Mouse (Mus musculus): Measurements from ENCODE around the gene Rps16.

The Rps16 gene

DNA sequence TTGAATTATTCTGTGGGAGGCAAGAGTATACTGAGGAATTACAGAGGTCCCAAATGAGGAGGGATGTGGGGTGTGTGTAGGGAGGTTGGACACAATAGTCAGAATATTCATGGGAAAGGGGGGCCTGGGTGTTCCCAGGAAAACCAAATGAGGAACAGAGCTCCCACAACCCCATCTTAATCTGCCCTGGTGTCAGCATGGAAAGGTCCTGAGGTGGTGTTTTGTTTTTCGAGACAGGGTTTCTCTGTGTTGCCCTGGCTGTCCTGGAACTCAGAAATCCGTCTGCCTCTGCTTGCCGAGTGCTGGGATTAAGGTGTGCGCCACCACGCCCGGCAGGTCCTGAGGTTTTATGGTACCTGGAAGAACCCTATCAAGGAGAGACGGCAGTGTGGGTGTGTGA, 8.0 kb downstream of the Rps16 start:
- peaks cover 16% of the 10 kb centered on the region for H3K36me3 ChIP-seq (ENCODE audit: control insufficient read depth, insufficient read depth, low read length, poor library complexity, severe bottlenecking)
- no peaks in the 10 kb centered on the region for H3K27me3 ChIP-seq (ENCODE audit: control insufficient read depth, insufficient read depth, low read length, poor library complexity, severe bottlenecking)
- no peak for DNase-seq (ENCODE audit: low read depth, low spot score)

DNA sequence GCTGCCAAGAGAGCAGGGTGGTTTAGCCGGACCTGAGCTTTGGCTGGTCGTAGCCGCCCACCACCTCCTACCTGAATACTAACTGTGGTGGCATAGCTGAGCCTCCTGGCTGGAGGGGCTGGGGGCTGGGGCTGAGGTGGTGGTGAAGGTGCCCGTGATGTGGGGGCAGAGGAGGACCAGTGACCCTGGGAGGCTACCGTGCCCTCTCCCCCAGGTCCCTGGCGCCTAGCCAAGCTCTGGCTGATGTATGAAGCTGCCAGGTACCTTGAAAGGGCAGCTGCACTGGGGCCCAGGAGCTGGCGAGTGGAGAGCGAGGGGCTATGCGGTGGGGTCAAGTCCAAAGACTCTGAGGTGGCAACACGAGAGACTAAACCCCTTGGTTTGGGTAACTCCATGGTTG, 9.4 kb downstream of the Rps16 start:
- H3K27me3 ChIP-seq (ENCODE audit: control insufficient read depth, insufficient read depth, low read length, poor library complexity, severe bottlenecking): no peaks in the 10 kb centered on the region
- DNase-seq (ENCODE audit: low read depth, low spot score): no peak
- H3K36me3 ChIP-seq (ENCODE audit: control insufficient read depth, insufficient read depth, low read length, poor library complexity, severe bottlenecking): peaks cover 15% of the 10 kb centered on the region

DNA sequence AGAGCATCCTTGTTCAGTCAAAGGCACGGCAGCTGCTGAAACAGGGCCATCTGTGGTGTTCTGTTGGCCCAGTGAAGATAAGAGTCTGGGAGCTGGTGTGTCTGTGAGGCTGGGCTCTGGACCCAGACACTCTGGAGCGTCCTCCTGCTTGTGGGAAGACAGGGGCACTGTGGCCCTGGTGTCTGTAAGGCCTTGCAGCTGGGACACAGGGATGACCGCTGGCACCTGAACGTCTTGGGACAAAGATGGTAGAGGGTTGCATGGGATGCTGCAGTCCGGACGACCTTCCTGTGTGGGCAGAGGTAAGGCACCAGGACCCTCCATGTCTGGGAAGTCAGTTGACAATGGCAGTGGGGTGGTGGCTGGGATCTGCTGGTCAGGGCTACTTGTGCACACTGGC, 9.8 kb downstream of the Rps16 start:
- Histone ChIP-seq H3K36me3 (ENCODE audit: control insufficient read depth, insufficient read depth, low read length, poor library complexity, severe bottlenecking) (peaks cover 17% of the 10 kb centered on the region), H3K27me3 (ENCODE audit: control insufficient read depth, insufficient read depth, low read length, poor library complexity, severe bottlenecking) (no peaks in the 10 kb centered on the region)
- no peak for DNase-seq (ENCODE audit: low read depth, low spot score)

DNA sequence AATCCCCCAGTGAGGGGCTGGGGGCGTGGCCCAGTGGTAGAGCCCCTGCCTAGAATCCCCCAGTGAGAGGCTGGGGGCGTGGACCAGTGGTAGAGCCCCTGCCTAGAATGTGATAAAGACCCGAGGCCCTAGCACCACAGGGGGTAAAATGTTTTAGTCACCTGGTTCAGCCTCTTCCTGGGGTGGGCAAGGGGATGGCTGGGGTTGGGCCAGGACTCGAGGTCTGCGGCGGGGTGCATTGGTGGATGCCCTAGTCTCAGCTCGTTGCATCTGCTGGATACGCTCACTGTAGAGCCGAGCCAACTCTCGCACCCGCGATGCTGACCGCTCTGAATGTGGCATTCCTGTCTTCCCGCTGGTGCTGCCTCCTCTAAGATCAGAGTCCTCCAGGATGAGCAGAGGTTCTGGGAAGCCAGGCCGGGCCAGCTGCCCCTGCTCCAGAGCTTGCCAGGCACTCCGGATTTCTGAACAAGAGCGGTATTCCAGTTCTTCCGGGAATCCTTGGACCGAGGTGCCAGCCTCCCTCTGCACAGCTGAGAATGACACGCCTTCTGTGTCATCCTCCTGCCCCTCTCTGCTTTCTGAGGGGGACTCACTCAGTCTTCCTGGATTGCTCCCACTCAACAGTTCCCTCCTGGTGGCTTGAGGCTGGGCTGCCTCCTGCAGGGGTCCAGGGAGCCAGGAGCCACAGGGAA, 11.3 kb downstream of the Rps16 start:
- Histone ChIP-seq H3K36me3 (ENCODE audit: control insufficient read depth, insufficient read depth, low read length, poor library complexity, severe bottlenecking) (peaks cover 18% of the 10 kb centered on the region), H3K27me3 (ENCODE audit: control insufficient read depth, insufficient read depth, low read length, poor library complexity, severe bottlenecking) (no peaks in the 10 kb centered on the region)
- DNase-seq (ENCODE audit: low read depth, low spot score): no peak

DNA sequence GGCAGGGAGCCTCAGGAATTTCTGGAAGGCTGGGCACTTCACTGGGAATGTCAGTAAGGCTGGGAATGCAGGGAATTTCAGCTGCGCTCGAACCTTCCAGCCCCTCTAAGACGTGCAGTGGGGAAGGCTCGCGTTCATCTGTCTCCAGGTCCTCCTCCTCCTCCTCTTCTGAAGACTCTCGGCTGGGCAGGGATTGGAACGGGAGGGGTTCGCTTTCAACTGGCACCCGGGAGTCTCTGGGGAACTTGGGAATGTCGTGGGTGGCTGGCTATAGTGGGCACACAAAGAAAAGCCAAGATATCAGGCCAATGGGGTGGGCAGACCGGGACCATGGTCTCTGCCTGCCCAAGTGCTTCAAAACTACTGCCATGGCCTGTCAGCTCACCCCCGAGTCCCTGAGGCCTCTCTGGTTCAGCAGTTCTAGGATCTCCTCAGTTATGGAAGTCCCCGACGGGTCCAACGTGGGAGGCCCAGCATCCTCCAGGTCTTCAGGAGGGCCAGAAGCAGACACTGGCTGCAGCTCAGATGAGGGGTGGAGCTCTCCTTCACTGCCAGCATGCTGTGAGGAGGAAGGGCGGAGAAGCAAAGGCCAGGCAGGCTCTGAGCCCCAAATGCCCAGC, 12.1 kb downstream of the Rps16 start:
- no peak for DNase-seq (ENCODE audit: low read depth, low spot score)
- Histone ChIP-seq H3K36me3 (ENCODE audit: control insufficient read depth, insufficient read depth, low read length, poor library complexity, severe bottlenecking) (peaks cover 18% of the 10 kb centered on the region), H3K27me3 (ENCODE audit: control insufficient read depth, insufficient read depth, low read length, poor library complexity, severe bottlenecking) (no peaks in the 10 kb centered on the region)

DNA sequence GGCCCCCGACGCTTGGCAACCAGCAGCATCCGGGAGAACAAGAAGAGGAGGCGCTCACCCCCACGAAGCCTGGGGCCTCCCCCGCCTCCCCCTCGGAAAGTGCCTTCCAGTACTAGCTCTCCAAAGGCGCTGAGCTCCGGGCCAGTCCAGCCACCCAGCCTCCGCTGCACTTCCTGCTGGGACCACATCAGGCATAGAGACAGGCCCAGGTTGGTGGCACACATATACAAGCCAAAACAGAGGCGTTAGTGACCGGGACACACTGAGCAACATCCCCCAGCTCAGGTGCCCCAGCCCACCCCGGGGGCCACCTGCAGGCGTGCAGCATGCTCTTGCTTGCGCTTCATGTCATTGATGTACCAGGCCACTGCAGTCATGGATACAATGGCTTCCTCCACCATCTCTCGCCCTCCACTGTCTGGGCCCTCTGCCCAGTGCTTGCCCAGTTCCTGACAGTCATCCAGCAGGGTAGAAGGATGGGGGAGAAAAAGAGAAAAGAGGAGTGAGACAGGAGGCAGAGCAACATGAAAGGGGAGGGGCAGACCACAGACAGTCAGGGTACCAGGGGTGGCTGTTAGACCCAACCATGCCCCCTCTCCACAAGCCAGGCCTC, 17.3 kb downstream of the Rps16 start:
- Histone ChIP-seq H3K27me3 (ENCODE audit: control insufficient read depth, insufficient read depth, low read length, poor library complexity, severe bottlenecking) (no peaks in the 10 kb centered on the region), H3K36me3 (ENCODE audit: control insufficient read depth, insufficient read depth, low read length, poor library complexity, severe bottlenecking) (peaks cover 8% of the 10 kb centered on the region)
- no peak for DNase-seq (ENCODE audit: low read depth, low spot score)

DNA sequence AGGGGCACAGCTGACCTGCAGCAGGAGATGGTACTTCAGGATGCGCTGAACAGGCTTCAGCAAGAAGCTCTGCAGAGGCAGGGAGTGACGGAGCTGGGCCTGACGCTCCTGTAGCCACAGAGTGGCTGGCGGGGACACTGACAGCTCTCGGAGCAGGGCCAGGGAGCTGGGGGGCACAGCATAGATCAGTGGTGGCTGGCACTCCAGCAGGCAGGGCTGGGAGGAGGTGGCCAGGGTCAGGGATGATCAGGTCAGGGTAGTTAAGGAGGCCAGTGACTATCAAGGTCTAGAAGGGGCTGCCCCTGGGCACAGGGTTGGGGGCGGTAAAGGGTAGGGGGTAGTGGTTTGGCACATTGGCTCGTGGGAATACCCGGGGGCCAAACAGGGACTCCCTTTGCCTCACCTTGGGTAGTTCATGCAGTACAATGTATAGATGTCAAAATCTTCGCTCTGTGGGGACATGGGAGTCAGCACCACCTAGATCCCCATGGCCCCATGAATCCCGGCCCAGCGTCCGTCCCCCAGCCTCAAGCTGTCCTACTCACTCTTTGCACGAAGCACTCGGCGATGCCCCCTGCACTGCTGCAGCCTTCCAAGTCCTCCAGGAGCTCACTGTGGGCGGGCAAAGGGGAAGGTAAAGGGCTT, 17.9 kb downstream of the Rps16 start:
- Histone ChIP-seq H3K27me3 (ENCODE audit: control insufficient read depth, insufficient read depth, low read length, poor library complexity, severe bottlenecking) (no peaks in the 10 kb centered on the region), H3K36me3 (ENCODE audit: control insufficient read depth, insufficient read depth, low read length, poor library complexity, severe bottlenecking) (peaks cover 8% of the 10 kb centered on the region)
- DNase-seq (ENCODE audit: low read depth, low spot score): no peak

DNA sequence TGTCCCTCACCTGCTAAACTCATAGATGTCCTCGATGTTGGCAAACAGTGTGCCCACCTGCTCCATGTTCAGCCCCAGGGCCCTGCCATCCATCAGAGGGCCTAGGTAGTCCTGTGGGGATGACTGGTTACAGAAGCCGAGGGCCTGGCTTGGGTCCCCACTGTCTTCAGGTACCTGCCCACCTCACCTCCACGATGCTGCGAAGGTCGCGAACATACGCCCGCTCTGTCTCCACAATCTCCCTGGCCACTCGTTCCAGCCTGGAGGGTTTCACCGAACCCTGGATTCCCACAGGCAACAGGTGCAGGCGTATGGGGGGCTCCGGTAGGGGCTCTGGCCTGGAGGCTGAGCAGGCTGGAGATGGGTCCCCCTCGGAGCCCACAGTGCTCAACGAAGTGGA, 19.6 kb downstream of the Rps16 start:
- Histone ChIP-seq H3K27me3 (ENCODE audit: control insufficient read depth, insufficient read depth, low read length, poor library complexity, severe bottlenecking) (no peaks in the 10 kb centered on the region), H3K36me3 (ENCODE audit: control insufficient read depth, insufficient read depth, low read length, poor library complexity, severe bottlenecking) (peaks cover 2% of the 10 kb centered on the region)
- no peak for DNase-seq (ENCODE audit: low read depth, low spot score)

DNA sequence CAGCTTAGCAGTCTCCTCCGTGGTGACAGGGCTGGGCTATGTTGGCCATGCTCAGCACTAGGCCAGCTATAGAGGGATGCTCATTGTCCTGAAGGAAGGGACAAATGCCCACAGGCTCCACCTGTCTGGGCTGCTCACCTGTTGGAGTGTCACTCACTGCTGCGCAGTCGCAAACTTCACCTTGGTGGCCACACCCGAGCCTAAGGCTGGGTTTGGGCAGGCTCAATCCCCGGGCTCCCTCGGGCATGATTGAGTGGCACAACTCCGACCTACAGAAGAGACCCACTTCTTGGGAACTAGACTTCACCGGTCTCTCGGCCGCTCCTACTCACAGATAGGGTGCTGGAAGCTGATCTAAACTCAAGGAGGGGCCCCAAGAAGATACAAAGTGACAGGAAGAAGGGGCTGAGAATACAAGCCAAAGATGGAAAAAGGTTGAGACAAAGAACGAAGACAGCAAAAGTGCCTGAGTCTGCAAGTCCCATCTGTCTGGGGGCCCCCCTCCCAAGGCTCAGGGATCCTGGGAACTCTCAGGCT, 20.6 kb downstream of the Rps16 start:
- H3K27me3 ChIP-seq (ENCODE audit: control insufficient read depth, insufficient read depth, low read length, poor library complexity, severe bottlenecking): no peaks in the 10 kb centered on the region
- DNase-seq (ENCODE audit: low read depth, low spot score): no peak
- no peaks in the 10 kb centered on the region; the same call in 1 of the 2 replicates for H3K36me3 ChIP-seq (ENCODE audit: control insufficient read depth, insufficient read depth, low read length, poor library complexity, severe bottlenecking)

DNA sequence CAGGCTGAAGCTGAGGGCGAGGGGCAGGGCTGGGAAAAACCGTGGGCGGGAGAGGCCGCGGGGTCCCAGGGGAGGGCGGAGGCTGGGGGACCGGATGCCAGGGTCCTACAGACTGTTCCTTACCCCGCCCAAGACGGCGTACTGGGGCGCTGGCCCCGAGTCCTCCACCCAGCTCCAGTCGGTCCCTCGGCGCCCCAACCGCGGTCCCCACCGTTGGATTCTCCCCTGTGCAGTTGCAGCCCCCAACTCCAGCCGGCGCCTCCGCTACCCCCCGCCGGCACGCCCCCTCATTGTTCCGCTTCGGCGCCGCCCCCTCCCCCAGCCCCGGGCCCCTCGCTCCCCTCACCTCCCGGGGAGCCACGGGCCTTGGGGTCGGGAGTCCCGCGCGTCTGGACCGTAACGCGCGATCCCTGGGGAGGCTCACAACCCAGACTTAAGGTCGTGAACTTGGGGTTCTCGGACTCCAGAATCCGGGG, 21.1 kb downstream of the Rps16 start:
- peak; percentile 53 for DNase-seq (ENCODE audit: low read depth, low spot score)
- Histone ChIP-seq H3K27me3 (ENCODE audit: control insufficient read depth, insufficient read depth, low read length, poor library complexity, severe bottlenecking) (no peaks in the 10 kb centered on the region), H3K36me3 (ENCODE audit: control insufficient read depth, insufficient read depth, low read length, poor library complexity, severe bottlenecking) (no peaks in the 10 kb centered on the region; the same call in 1 of the 2 replicates)

DNA sequence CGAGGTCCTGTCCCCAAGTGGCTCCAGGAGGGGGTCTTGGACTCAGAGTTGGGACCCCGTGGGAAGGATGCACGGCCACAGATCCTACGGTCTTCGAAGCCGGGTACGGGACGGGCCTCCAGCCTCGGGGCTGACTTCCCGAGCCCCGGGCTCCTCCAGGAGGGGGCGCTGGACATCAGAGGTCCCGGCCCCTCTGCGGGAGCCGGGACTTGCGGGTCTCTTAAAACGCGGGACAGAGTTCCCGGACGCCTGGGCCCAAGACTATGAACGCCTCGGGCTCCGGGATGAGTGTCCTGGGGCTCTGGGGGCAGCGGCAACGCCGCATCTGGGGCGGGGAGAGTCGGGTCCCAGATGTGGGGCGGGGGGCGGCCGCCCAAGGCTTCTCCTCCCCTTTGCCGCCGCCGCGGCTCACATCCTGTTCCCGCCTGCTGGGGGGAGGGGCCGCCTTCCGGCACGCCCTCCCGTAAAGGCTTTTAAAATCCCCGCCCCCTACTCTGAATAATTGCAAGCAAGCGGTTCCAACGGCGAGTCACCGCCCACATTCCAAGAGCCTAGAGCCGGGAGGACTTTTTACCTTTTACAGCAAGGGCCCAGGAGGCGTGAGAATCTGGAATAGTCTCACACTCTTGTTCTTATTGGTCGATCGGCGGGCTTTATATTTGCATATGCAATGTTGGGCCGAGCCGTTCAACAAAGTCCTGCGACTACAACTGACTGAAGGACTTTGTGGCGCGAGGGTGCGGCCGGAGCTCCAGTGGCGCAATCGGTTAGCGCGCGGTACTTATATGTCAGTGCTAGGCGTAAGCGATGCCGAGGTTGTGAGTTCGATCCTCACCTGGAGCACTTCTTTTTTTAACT, 22.0 kb downstream of the Rps16 start, which contains the start of gene Plekhg2:
Gene Plekhg2 (minus strand): TSS at position 349 of the 858 bp plus-strand sequence.
- DNase-seq (ENCODE audit: low read depth, low spot score): peak; percentile 99
- Histone ChIP-seq H3K27me3 (ENCODE audit: control insufficient read depth, insufficient read depth, low read length, poor library complexity, severe bottlenecking) (no peaks in the 10 kb centered on the region), H3K36me3 (ENCODE audit: control insufficient read depth, insufficient read depth, low read length, poor library complexity, severe bottlenecking) (peaks cover 7% of the 10 kb centered on the region)

DNA sequence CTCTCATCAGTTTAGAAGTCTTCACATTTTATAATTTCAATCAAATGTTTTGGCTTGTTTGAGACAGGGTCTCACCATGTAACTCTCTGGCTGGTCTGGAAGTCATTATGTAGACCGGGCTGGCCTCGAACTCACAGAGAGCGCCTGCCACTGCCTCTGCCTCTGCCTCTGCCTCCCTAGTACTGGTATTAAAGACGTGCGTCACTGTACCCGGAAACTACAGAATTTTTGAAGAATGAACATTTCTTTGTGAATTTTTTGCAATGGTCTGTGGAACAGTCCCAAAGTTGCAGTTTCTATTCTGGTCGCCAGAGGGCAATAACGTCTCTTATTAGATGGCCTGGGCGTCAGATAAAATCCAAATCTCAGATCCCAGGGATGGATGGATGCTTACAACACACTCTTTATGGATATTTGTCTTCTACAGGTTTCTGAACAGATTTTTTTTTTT, 22.7 kb downstream of the Rps16 start:
- peak; percentile 93 for DNase-seq (ENCODE audit: low read depth, low spot score)

DNA sequence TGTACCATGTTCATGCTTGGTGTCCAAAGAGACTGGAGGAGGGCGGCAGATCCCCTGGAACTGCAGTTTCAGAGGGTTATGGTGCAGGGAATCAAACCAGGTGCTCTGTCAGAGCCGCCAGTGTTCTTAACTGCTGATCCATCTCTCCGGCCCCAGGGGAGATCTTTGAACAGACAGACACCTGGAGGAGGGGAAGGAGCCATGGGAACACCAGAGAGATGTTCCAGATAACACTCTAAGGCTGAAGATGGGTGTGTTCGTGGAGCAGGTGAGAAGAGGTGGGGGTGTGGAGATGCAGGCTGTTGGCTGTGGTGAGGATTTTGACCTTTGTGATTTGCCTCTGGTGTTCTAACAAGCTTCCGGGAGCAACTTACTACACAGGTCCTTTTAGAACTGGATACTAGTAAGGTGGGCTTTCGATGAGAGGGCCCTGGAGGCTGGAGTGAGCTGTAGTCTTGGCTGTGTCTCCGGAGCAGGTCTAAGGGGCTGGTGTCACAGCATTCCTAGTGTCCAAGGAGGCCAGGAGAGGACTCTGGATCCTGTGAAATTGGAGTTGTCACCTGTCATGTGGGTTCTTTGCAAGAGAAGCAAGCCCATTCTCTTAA, 23.5 kb downstream of the Rps16 start:
- H3K36me3 ChIP-seq (ENCODE audit: control insufficient read depth, insufficient read depth, low read length, poor library complexity, severe bottlenecking): peaks cover 19% of the 10 kb centered on the region
- DNase-seq (ENCODE audit: low read depth, low spot score): peak; percentile 47
- H3K27me3 ChIP-seq (ENCODE audit: control insufficient read depth, insufficient read depth, low read length, poor library complexity, severe bottlenecking): no peaks in the 10 kb centered on the region

More for the DNA sequence above, 22.7 kb downstream of the Rps16 start:
- H3K36me3 ChIP-seq (ENCODE audit: control insufficient read depth, insufficient read depth, low read length, poor library complexity, severe bottlenecking): peaks cover 14% of the 10 kb centered on the region
- H3K27me3 ChIP-seq (ENCODE audit: control insufficient read depth, insufficient read depth, low read length, poor library complexity, severe bottlenecking): no peaks in the 10 kb centered on the region
